Mouse (Mus musculus) neural tube, embryonic 11.5 days (tissue): ENCODE measurements around the gene Slc25a39. TPM values are rescaled to one million over a fixed set of nuclear protein-coding genes. Genes with fewer than 3 reads are reported as not detected.
"Not testable (repeated sequence)": the region's sequence is repeated elsewhere in the genome, so short reads cannot be mapped to it uniquely, and the experiment has no call there.

Source experiments
- ATAC-seq: fragments of 200-750 bp; cut with Nextera tagmentation; 2 replicates; pipeline ENCODE4 v1.8.0; 2017; ENCODE audit warnings: moderate number of reproducible peaks, mild to moderate bottlenecking, moderate TSS enrichment, moderate library complexity; ENCODE audit not compliant: insufficient read depth, low FRiP score, low TSS enrichment
- DNase-seq: peaks from one replicate; pipeline ENCODE4 v3.0.0-alpha.2; 2015; ENCODE audit warnings: low spot score
- H3K27ac ChIP-seq: fragments of 300-500 bp; sonication (generic); 2 replicates; pipeline ENCODE4 v1.5.1; 2014; ENCODE audit warnings: low read depth, mild to moderate bottlenecking, low read length
- H3K27me3 ChIP-seq: fragments of 300-500 bp; sonication (generic); 2 replicates; pipeline ENCODE4 v1.6.1; 2014; ENCODE audit warnings: mild to moderate bottlenecking, low read length, mixed read lengths; ENCODE audit not compliant: control insufficient read depth, insufficient read depth
- H3K36me3 ChIP-seq: fragments of 300-500 bp; sonication (generic); 2 replicates; pipeline ENCODE4 v1.6.1; 2014; ENCODE audit warnings: mild to moderate bottlenecking, low read length, moderate library complexity, mixed read lengths; ENCODE audit not compliant: control insufficient read depth, insufficient read depth
- H3K4me1 ChIP-seq: fragments of 300-500 bp; sonication (generic); 2 replicates; pipeline ENCODE4 v1.6.1; 2014; ENCODE audit warnings: low read length, mixed read lengths; ENCODE audit not compliant: control insufficient read depth, insufficient read depth
- H3K4me2 ChIP-seq: fragments of 300-500 bp; sonication (generic); 2 replicates; pipeline ENCODE4 v1.6.1; 2014; ENCODE audit warnings: low read depth, mild to moderate bottlenecking, moderate library complexity
- H3K4me3 ChIP-seq: fragments of 300-500 bp; sonication (generic); 2 replicates; pipeline ENCODE4 v1.5.1; 2014; ENCODE audit warnings: low read depth, low read length
- H3K9ac ChIP-seq: fragments of 300-500 bp; sonication (generic); 2 replicates; pipeline ENCODE4 v1.6.1; 2014; ENCODE audit warnings: mild to moderate bottlenecking, low read length
- H3K9me3 ChIP-seq: fragments of 300-500 bp; sonication (generic); 2 replicates; pipeline ENCODE4 v1.6.1; 2016; ENCODE audit warnings: low read length; ENCODE audit not compliant: control insufficient read depth
- WGBS: fragments of 180-500 bp; shearing (Covaris S2); extraction: QIAGEN DNeasy Blood & Tissue Kit; methylation state at CpG from one replicate; pipeline ENCODE4 v1.1.7; 2014; 5-methylcytosine and 5-hydroxymethylcytosine counted together
- polyA plus RNA-seq: library from polyadenylated mRNA; unstranded; fragments of >200 nt; fragmentation: Nextera tagmentation; extraction: Ambion mirVana; gene quantifications from 2 replicates; pipeline ENCODE4 v1.2.1, GENCODE M21; 2014

Slc25a39 gene
- polyA plus RNA-seq, 1 experiment from 2014 or later: 184 TPM

DNA sequence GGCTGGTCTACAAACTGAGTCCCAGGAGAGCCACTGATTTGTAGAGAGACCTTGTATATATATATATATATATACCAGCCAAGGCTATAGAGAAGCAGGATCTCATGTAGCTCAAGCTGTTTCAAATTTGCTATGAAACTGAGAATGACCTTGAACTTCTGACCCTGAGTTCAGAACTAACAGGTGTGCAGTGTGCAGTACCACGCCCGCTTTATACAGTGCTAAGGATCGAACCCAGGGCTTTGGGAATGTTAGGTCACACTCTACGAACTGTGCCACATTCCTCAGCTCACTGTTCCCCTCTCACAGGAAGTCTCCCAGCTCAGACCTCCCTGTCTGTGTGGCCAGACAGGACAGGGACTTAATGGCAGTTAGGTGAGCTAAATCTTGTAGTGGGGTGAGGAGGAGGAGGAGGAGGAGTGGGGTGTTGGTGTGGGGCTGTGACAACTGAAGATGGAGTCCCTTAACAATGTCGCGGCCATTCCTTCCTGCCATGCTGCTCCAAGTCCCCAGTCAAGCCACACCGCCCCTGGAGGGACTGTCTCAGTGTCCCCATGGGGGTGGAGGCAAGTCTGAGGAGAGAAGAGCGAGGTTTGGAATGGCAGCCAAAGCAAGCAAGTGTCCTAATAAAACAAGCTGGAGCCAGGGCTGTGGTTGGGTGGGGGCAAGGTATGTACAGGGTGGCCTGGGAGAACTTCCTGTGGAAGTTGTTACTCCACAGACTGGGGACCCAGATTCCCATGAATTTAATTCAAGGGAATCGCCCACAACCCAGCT, 40.1 kb downstream of the Slc25a39 start:
- Histone ChIP-seq H3K36me3 (no peaks in the 10 kb centered on the region), H3K27ac (no peak overlapping the region), H3K9me3 (no peaks in the 10 kb centered on the region), H3K9ac (no peak overlapping the region), H3K4me3 (no peak overlapping the region), H3K27me3 (no peaks in the 10 kb centered on the region), H3K4me1 (no peaks in the 10 kb centered on the region), H3K4me2 (no peak overlapping the region)
- DNase-seq: no peak
- no peak for ATAC-seq
- WGBS: 83% methylated on average over 9 of the region's 9 CpGs

DNA sequence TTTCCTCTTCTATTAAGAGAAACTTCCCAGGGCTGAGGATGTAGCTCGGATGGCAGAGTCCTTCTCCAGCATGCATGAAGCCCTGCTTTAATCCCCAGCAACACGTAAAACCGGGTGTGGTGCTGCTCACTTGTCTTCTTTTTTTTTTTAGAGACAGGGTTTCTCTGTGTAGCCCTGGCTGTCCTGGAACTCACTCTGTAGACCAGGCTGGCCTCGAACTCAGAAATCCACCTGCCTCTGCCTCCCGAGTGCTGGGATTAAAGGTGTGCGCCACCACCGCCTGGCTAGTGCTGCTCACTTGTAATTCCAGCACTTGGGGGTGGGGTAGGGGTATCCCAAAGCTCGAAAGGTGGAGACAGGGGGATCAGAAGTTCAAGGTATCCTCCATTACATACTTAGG, 41.6 kb downstream of the Slc25a39 start, which contains the start of gene Slc4a1:
Slc4a1 (minus strand) TSS at position 101 of the 400 bp plus-strand sequence.
- H3K9me3 ChIP-seq, H3K4me1 ChIP-seq, H3K27me3 ChIP-seq, H3K9ac ChIP-seq, H3K36me3 ChIP-seq, ATAC-seq, H3K4me2 ChIP-seq, DNase-seq, H3K27ac ChIP-seq, H3K4me3 ChIP-seq: not testable (repeated sequence)
- 88% methylated on average over 8 of the region's 8 CpGs for WGBS

DNA sequence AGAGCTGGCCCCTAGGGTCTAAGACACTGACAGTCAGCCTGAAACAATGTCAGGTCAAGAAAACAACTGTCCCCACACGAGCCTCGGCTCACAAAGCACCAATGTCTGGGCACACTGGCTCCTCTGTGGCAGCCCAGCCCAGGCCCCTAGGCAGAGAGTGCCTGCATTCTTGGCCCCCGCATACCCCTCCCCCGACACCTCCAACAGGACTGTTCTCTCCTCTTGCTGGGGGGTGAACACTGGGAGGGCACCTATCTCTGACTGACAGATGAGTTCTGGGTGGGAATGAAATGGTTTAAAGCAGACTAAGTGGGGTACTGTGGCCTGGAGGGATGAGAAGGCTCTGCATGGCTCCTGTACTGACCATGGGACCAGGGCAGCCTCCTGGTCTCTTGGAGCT, 42.0 kb downstream of the Slc25a39 start:
- H3K4me1 ChIP-seq: no peaks in the 10 kb centered on the region
- H3K4me2 ChIP-seq: no peak overlapping the region
- no peak overlapping the region for H3K4me3 ChIP-seq
- H3K9me3 ChIP-seq: no peaks in the 10 kb centered on the region
- 53% methylated on average over 4 of the region's 4 CpGs for WGBS
- no peak overlapping the region for H3K9ac ChIP-seq
- ATAC-seq (no peak), DNase-seq (no peak)
- no peak overlapping the region for H3K27ac ChIP-seq
- H3K27me3 ChIP-seq: no peaks in the 10 kb centered on the region
- H3K36me3 ChIP-seq: no peaks in the 10 kb centered on the region

GRCm38 (mm10) chr11:102364570-102365371, 43.0 kb downstream of the Slc25a39 start:
- H3K9ac ChIP-seq: no peak overlapping the region
- 72% methylated on average over 14 of the region's 14 CpGs for WGBS
- no peak overlapping the region for H3K4me2 ChIP-seq
- H3K4me1 ChIP-seq: no peaks in the 10 kb centered on the region
- no peak overlapping the region for H3K27ac ChIP-seq
- ATAC-seq: no peak
- H3K27me3 ChIP-seq: no peaks in the 10 kb centered on the region
- no peak for DNase-seq
- no peaks in the 10 kb centered on the region for H3K9me3 ChIP-seq
- no peaks in the 10 kb centered on the region for H3K36me3 ChIP-seq
- no peak overlapping the region for H3K4me3 ChIP-seq

DNA sequence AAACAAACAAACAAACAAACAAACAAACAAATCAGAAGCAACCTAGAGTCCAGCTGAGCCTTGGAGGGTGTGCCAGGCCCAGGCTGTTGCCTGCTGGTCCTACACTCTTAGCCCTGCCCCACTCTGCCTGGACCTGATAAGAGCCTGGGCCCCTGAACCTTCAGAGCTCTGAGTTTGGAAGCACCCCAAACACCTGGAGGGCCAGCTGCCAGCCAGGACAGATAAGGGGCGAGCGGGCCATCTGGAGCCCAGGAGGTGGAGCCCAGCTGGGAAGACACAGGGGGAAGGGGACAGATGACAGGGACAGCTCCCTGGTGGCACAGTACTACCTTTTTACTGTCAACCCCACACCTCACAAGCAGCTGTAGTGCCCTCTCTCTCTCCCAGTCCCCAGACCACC, 44.1 kb downstream of the Slc25a39 start:
- no peaks in the 10 kb centered on the region for H3K36me3 ChIP-seq

DNA sequence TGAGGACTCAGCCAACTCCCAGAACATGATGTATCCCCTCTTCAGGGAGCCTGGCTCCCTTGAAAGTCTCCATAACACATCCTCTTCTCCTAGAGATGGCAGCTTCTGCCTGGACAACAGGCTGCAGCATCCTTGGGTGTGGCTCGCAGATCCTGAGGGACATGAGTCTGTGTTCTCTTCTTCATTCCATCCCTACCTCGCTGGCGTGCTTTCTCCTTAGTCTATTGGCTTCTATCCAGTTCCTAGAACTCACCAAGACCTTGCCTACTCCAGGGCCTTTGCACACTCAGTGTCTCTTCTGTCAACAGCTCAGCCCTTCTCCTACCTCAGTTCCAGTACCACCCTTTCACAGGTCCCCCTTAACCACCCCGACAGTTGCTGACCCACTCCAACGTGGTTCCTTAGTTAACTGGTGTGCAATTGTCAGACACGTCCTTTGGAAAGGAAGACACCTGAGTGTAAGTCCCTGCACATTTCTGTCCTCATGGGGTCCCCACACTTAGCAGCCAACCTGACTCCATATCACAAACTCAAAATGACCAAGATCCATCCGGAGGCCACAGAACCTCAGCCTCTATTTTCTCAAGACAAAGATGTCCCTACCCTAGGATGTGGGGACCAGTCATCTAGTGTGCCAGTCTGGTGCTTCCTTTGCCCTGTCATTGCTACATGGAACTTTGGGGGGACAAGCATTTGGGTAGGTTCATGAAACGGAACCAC, 45.8 kb downstream of the Slc25a39 start:
- no peak for ATAC-seq
- no peaks in the 10 kb centered on the region for H3K36me3 ChIP-seq
- WGBS: 85% methylated on average over 8 of the region's 8 CpGs
- no peaks in the 10 kb centered on the region for H3K4me1 ChIP-seq
- DNase-seq: no peak
- H3K27ac ChIP-seq: no peak overlapping the region
- 0 out of 2 replicates have a peak overlapping the region, but pooled peaks have one; percentile 16 for H3K4me2 ChIP-seq
- no peaks in the 10 kb centered on the region for H3K27me3 ChIP-seq
- H3K4me3 ChIP-seq: 0 out of 2 replicates have a peak overlapping the region, but pooled peaks have one; percentile 12
- H3K9ac ChIP-seq: no peak overlapping the region
- no peaks in the 10 kb centered on the region for H3K9me3 ChIP-seq

More for the DNA sequence above, 44.1 kb downstream of the Slc25a39 start:
- no peak for DNase-seq
- H3K27ac ChIP-seq: no peak overlapping the region
- H3K4me3 ChIP-seq: no peak overlapping the region
- H3K9ac ChIP-seq: no peak overlapping the region
- H3K4me2 ChIP-seq: no peak overlapping the region
- H3K9me3 ChIP-seq: no peaks in the 10 kb centered on the region
- 52% methylated on average over 2 of the region's 2 CpGs for WGBS
- no peaks in the 10 kb centered on the region for H3K4me1 ChIP-seq
- ATAC-seq: no peak
- no peaks in the 10 kb centered on the region for H3K27me3 ChIP-seq

- H3K4me2 ChIP-seq: no peak overlapping the region
- DNase-seq (no peak), ATAC-seq (no peak)
- no peak overlapping the region for H3K4me3 ChIP-seq
- WGBS: 66% methylated on average over 10 of the region's 10 CpGs
- H3K27me3 ChIP-seq: no peaks in the 10 kb centered on the region
- no peaks in the 10 kb centered on the region for H3K4me1 ChIP-seq
- no peak overlapping the region for H3K9ac ChIP-seq
- H3K27ac ChIP-seq: no peak overlapping the region
- H3K36me3 ChIP-seq: no peaks in the 10 kb centered on the region
- no peaks in the 10 kb centered on the region for H3K9me3 ChIP-seq
Observed at GRCm38 (mm10) chr11:102358365-102358764, 49.4 kb downstream of the Slc25a39 start.

- 69% methylated on average over 31 of the region's 31 CpGs for WGBS
- no peak overlapping the region for H3K4me2 ChIP-seq
- H3K9ac ChIP-seq: no peak overlapping the region
- DNase-seq: no peak
- H3K36me3 ChIP-seq: no peaks in the 10 kb centered on the region
- no peak overlapping the region for H3K27ac ChIP-seq
- H3K9me3 ChIP-seq: no peaks in the 10 kb centered on the region
- no peak overlapping the region for H3K4me3 ChIP-seq
- no peaks in the 10 kb centered on the region for H3K4me1 ChIP-seq
- ATAC-seq: no peak
- no peaks in the 10 kb centered on the region for H3K27me3 ChIP-seq
Observed at GRCm38 (mm10) chr11:102356636-102357350, 51.0 kb downstream of the Slc25a39 start.
